In the genomic region with DNA sequence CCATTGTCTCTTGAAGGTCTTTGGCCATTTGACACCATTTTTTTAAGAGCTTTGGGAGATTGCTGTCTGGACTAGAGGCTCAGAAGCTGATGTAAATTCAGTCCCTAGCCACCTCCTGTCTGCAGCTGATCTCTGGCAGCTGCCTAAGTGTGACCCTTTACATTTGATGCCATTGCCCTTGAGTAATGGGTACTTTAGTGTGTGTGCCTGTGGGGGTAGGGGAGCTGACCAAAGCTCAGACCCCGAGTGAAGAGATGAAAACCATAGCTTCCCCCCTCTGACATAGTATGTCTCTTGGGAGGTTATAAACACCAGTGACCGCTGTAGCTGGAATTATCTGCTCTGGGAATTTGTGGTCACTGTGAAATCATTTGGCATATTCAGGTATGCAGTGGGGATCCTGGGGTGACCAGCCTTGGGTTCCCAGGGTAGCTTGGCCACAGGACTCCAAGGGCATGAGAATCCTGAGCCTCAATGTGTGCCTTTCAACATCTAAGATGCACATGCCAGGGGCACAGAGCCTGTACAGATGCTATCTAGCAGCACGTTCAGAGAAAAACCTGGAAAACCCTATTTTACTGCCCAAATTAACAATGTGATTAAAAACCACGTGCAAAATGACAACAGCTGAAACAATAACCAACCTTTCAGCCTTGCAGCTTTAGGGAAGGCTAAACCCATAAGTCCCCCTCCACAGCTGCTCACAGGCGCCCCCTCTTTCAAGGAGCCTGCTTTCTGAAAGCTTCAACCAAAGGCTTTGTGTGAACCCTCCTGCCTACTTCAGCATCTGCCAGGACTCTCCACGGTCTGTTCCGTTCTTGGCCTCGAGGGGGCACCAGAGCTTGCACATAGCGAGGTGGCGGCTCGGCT, we compare ENCODE assay signal across 8 mouse cellular contexts.
DNase-seq lines count a peak whose midpoint lies in the region; ATAC-seq and TF ChIP-seq lines count a peak whose summit lies in the region.

No protein-coding gene starts in this region.

- 0 out of 2 replicates have a peak, but pooled peaks cover 3% of the 10 kb centered on the region for H3K4me1 ChIP-seq in embryonic facial prominence, embryonic 13.5 days
- no peaks in the 10 kb centered on the region for H3K4me1 ChIP-seq in liver, adult 2 months (ENCODE audit: control insufficient read depth, insufficient read depth, low read length)
- H3K4me1 ChIP-seq in neural tube, embryonic 14.5 days (ENCODE audit: control insufficient read depth, insufficient read depth, low read length): peaks cover 9% of the 10 kb centered on the region; the same call in 1 of the 2 replicates

- ATAC-seq in embryonic facial prominence, embryonic 13.5 days (ENCODE audit: insufficient number of reproducible peaks, insufficient read depth, low FRiP score, low TSS enrichment, low read depth): peak; percentile 52; the same call in 1 of the 2 replicates
- peak; percentile 95 for ATAC-seq in neural tube, embryonic 14.5 days (ENCODE audit: low read depth)

- no peak overlapping the region for H3K27ac ChIP-seq in embryonic facial prominence, embryonic 13.5 days
- H3K27ac ChIP-seq in liver, adult 2 months (replicated peaks; ENCODE audit: insufficient read depth, low read depth, low read length): no peak overlapping the region
- 0 out of 2 replicates have a peak overlapping the region, but pooled peaks have one; percentile 41 for H3K27ac ChIP-seq in neural tube, embryonic 14.5 days (ENCODE audit: low read depth, low read length)

- H3K4me2 ChIP-seq in embryonic facial prominence, embryonic 13.5 days: peak overlapping the region; percentile 57
- H3K4me2 ChIP-seq in neural tube, embryonic 14.5 days (ENCODE audit: low read depth, low read length): peak overlapping the region; percentile 30; the same call in 1 of the 2 replicates

- WGBS in embryonic facial prominence, embryonic 13.5 days: 15% methylated on average over 11 of the region's 11 CpGs
- 21% methylated on average over 11 of the region's 11 CpGs for WGBS in liver, adult 2 months
- WGBS in neural tube, embryonic 14.5 days: 6% methylated on average over 11 of the region's 11 CpGs

- peak overlapping the region; percentile 24 for H3K4me3 ChIP-seq in embryonic facial prominence, embryonic 13.5 days
- H3K4me3 ChIP-seq in liver, adult 2 months (ENCODE audit: insufficient read depth, low read depth, low read length): no peak overlapping the region
- peak overlapping the region; percentile 7; the same call in 1 of the 2 replicates for H3K4me3 ChIP-seq in neural tube, embryonic 14.5 days (ENCODE audit: low read depth, low read length)

- DNase-seq in 3134 (ENCODE audit: extremely low read depth, insufficient read length, low spot score): peak; percentile 6
- peak; percentile 66 to 75 for DNase-seq in adrenal gland, postnatal 4 days (ENCODE audit: low spot score in 2 of 2)
- DNase-seq in heart, adult 9 months (ENCODE audit: low spot score in 2 of 2): peak; percentile 21 to 60
- peak; percentile 85 for DNase-seq in kidney, postnatal 14 days
- DNase-seq in liver, adult 2 months (ENCODE audit: extremely low read depth, low read depth, low spot score): no peak
- DNase-seq in thymus, postnatal 14 days: peak; percentile 13

- H3K36me3 ChIP-seq in embryonic facial prominence, embryonic 13.5 days: no peaks in the 10 kb centered on the region
- H3K36me3 ChIP-seq in liver, adult 2 months (ENCODE audit: control insufficient read depth, insufficient read depth, low read length): no peaks in the 10 kb centered on the region
- no peaks in the 10 kb centered on the region for H3K36me3 ChIP-seq in neural tube, embryonic 14.5 days (ENCODE audit: control insufficient read depth, insufficient read depth, low read length)

- TF ChIP-seq CTCF in liver, adult 2 months (IDR thresholded peaks at IDR 0.05; ENCODE audit: low read depth, low read length): peak; percentile 74

- H3K79me2 ChIP-seq in liver, adult 2 months (ENCODE audit: control insufficient read depth, insufficient read depth, low read length): no peaks in the 10 kb centered on the region

- H3K9me3 ChIP-seq in embryonic facial prominence, embryonic 13.5 days: no peaks in the 10 kb centered on the region
- no peaks in the 10 kb centered on the region for H3K9me3 ChIP-seq in neural tube, embryonic 14.5 days (ENCODE audit: control insufficient read depth, low read length)

- H3K27me3 ChIP-seq in embryonic facial prominence, embryonic 13.5 days: peaks cover 14% of the 10 kb centered on the region
- H3K27me3 ChIP-seq in liver, adult 2 months (ENCODE audit: control insufficient read depth, insufficient read depth, low read length): no peaks in the 10 kb centered on the region; the same call in 1 of the 2 replicates
- H3K27me3 ChIP-seq in neural tube, embryonic 14.5 days (ENCODE audit: control insufficient read depth, insufficient read depth, low read length): no peaks in the 10 kb centered on the region

- no peak overlapping the region for H3K9ac ChIP-seq in embryonic facial prominence, embryonic 13.5 days
- no peak overlapping the region for H3K9ac ChIP-seq in liver, adult 2 months (ENCODE audit: low read depth, low read length)
- no peak overlapping the region for H3K9ac ChIP-seq in neural tube, embryonic 14.5 days (replicated peaks; ENCODE audit: low read depth, low read length)

- no peak for TF ChIP-seq POLR2A in liver, adult 2 months (IDR thresholded peaks at IDR 0.05; ENCODE audit: extremely low read depth, insufficient read depth, low read length)
